Mouse (Mus musculus): ENCODE data around the gene Rps15. TPM values are rescaled to one million over a fixed set of nuclear protein-coding genes. Genes with fewer than 3 reads are reported as not detected.

The Rps15 gene
- polyA plus RNA-seq, 1 experiment from 2014 or later = 723 TPM

DNA sequence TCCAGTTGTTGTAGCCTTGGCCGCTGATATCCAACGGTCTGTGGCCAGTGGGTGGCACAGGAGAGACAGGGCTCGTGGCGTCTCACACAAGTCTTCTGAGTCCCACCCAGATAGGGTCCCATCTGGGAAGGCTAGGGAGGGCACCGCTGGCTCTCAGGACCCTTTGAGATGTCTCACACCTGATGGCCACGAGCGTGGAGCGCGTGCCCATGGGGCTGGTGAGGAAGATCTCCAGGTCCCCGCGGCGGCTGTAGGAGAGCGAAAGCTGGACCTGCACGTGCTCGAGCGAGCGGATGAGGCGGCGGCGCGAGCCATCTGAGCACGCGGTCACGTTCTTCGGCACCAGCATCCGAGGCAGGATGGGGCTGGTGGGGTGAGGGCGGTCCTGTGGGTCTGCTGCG, 30.6 kb downstream of the Rps15 start:
- Histone ChIP-seq H3K4me3 (ENCODE audit: control insufficient read depth in 1 of 2, insufficient read depth in 1 of 2, low read depth in 1 of 2, low read length in 2 of 2) (peak overlapping the region; percentile 59 to 60), H3K27me3 (ENCODE audit: control insufficient read depth, insufficient read depth, low read length) (peaks cover 5% of the 10 kb centered on the region; the same call in 1 of the 2 replicates), H3K9me3 (ENCODE audit: control insufficient read depth, low read length) (no peaks in the 10 kb centered on the region), H3K27ac (replicated peaks in 1 of 2; ENCODE audit: control insufficient read depth in 1 of 2, insufficient read depth in 1 of 2, low read depth in 2 of 2, low read length in 2 of 2) (no peak overlapping the region), H3K4me2 (ENCODE audit: low read length) (peak overlapping the region; percentile 96), H3K4me1 (ENCODE audit: control insufficient read depth in 2 of 2, insufficient read depth in 2 of 2, low read length in 2 of 2) (peaks cover 11 to 20% of the 10 kb centered on the region in 2 experiments), H3K36me3 (ENCODE audit: control insufficient read depth, insufficient read depth, low read length) (peaks cover 12% of the 10 kb centered on the region), H3K9ac (ENCODE audit: low read length) (peak overlapping the region; percentile 72)
- no peak for ATAC-seq (ENCODE audit: insufficient number of reproducible peaks, insufficient read depth, low FRiP score, low read depth)
- 4% methylated on average over 28 of the region's 28 CpGs for WGBS

DNA sequence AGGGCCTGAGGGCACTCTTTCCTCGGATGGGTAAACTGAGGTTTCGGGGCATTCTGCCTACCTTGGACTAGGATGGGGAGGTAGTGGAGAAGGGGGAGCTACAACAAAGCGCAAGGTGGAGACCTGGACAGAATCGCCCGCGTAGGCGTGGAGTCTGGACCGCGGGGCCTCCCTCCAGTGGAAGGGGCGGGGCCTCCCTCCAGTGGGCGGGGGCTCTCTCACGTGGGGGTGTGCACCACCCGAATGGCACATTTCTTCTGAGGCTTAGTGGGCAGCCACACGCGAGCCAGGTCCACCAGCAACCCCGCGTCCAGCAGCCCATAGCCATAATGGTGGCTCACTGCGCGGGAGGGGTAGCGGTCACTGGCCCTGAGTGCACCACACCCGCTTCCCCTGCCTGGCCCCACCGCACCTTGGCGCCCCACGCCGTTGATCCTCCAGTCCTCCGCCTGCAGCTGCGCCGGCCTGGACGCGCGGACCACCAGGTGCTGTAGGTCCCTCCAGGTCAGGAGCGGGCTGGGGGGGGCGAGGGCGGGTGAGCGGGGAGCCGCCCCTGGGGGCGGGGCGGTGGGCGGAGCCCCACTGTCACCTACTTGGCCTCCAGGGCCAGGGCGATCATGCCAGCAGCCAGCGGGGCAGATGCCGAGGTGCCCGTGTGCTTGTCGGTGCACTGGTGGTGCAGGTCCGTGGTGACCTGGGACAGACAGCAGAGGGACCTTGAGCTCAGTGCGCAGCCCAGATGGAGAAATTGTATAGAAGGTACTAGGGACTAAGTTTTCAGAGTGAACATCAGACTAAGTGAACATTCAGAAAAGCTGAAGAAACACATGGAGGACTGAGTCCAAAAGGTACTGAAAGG, 31.2 kb downstream of the Rps15 start:
- ATAC-seq (ENCODE audit: insufficient number of reproducible peaks, insufficient read depth, low FRiP score, low read depth) = peak; percentile 34
- peaks cover 11 to 20% of the 10 kb centered on the region in 2 experiments for H3K4me1 ChIP-seq (ENCODE audit: control insufficient read depth in 2 of 2, insufficient read depth in 2 of 2, low read length in 2 of 2)
- H3K9me3 ChIP-seq (ENCODE audit: control insufficient read depth, low read length) = no peaks in the 10 kb centered on the region
- peaks cover 7% of the 10 kb centered on the region; the same call in 1 of the 2 replicates for H3K36me3 ChIP-seq (ENCODE audit: control insufficient read depth, insufficient read depth, low read length)
- H3K27me3 ChIP-seq (ENCODE audit: control insufficient read depth, insufficient read depth, low read length) = peaks cover 5% of the 10 kb centered on the region; the same call in 1 of the 2 replicates
- WGBS = 2% methylated on average over 42 of the region's 46 CpGs
- H3K27ac ChIP-seq (replicated peaks in 1 of 2; ENCODE audit: control insufficient read depth in 1 of 2, insufficient read depth in 1 of 2, low read depth in 2 of 2, low read length in 2 of 2) = no peak overlapping the region
- peak overlapping the region; percentile 96 for H3K4me2 ChIP-seq (ENCODE audit: low read length)
- H3K4me3 ChIP-seq (ENCODE audit: control insufficient read depth in 1 of 2, insufficient read depth in 1 of 2, low read depth in 1 of 2, low read length in 2 of 2) = peak overlapping the region; percentile 59 to 60
- H3K9ac ChIP-seq (ENCODE audit: low read length) = peak overlapping the region; percentile 72

DNA sequence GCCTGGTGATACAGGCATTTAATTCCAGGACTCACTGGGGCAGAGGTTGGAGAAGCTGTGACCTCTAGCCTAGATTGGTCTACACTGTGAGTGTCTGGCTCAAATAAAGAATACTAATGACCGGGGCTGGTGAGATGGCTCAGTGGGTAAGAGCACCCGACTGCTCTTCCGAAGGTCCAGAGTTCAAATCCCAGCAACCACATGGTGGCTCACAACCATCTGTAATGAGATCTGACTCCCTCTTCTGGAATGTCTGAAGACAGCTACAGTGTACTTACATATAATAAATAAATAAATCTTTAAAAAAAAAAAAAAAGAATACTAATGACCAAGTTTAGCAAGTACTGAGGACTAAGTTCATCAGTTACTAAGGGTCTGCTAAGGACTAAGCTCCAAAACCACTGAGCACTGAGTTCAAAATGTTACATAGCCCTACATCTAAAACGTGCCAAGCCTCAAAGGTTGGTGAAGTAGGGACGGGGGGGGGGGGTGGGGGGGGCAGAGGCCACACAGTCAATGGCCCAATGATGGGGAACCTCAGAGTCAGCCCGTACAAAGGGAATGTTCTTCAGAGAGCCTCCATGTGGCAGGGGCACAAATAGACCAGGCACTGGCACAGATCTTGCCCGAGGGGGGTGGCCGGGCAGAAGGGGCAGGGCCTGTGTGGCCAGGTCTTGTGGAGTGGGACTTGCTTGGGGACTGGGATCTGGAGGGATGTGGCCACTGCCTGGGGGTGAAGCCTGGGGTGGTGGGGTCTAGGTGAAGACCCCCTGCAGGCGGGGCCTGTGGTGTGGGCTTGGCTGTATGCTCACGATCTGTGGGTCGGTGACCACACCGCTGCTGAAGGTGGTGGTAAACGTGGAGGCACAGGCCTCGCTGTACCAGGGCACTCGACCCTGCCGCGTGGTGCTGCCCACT, 32.1 kb downstream of the Rps15 start:
- WGBS = 78% methylated on average over 17 of the region's 17 CpGs
- peaks cover 13 to 21% of the 10 kb centered on the region in 2 experiments for H3K4me1 ChIP-seq (ENCODE audit: control insufficient read depth in 2 of 2, insufficient read depth in 2 of 2, low read length in 2 of 2)
- ATAC-seq (ENCODE audit: insufficient number of reproducible peaks, insufficient read depth, low FRiP score, low read depth) = no peak
- peaks cover 5% of the 10 kb centered on the region; the same call in 1 of the 2 replicates for H3K27me3 ChIP-seq (ENCODE audit: control insufficient read depth, insufficient read depth, low read length)
- H3K4me3 ChIP-seq (ENCODE audit: control insufficient read depth in 1 of 2, insufficient read depth in 1 of 2, low read depth in 1 of 2, low read length in 2 of 2) = peak overlapping the region in 1 of 2 experiments; percentile 60; a peak in 1 of 4 replicates
- H3K4me2 ChIP-seq (ENCODE audit: low read length) = peak overlapping the region; percentile 96
- H3K36me3 ChIP-seq (ENCODE audit: control insufficient read depth, insufficient read depth, low read length) = no peaks in the 10 kb centered on the region
- H3K27ac ChIP-seq (replicated peaks in 1 of 2; ENCODE audit: control insufficient read depth in 1 of 2, insufficient read depth in 1 of 2, low read depth in 2 of 2, low read length in 2 of 2) = no peak overlapping the region
- H3K9me3 ChIP-seq (ENCODE audit: control insufficient read depth, low read length) = no peaks in the 10 kb centered on the region
- H3K9ac ChIP-seq (ENCODE audit: low read length) = peak overlapping the region; percentile 72

DNA sequence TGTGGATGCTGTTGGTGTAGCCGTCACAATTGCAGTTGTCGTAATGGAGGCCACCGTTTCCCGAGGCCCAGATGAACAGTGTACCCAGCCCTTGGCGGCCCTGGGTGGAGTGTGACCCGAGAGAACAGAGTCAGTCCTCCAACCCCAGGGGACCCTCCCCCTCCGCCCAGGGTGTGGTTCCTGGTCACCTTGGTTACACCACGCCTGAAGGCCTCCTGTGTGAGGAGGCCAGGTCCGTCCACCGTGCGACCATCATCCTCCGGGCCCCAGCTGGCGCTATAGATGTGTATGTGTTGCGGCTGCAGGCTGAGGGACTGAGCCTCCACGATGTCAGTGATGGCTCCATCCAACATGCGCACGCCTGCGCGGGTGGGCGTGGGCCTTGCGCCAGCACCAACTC, 32.8 kb downstream of the Rps15 start:
- ATAC-seq (ENCODE audit: insufficient number of reproducible peaks, insufficient read depth, low FRiP score, low read depth) = no peak
- no peak overlapping the region for H3K27ac ChIP-seq (replicated peaks in 1 of 2; ENCODE audit: control insufficient read depth in 1 of 2, insufficient read depth in 1 of 2, low read depth in 2 of 2, low read length in 2 of 2)
- peaks cover 5% of the 10 kb centered on the region; the same call in 1 of the 2 replicates for H3K27me3 ChIP-seq (ENCODE audit: control insufficient read depth, insufficient read depth, low read length)
- no peak overlapping the region for H3K9ac ChIP-seq (ENCODE audit: low read length)
- H3K9me3 ChIP-seq (ENCODE audit: control insufficient read depth, low read length) = no peaks in the 10 kb centered on the region
- H3K4me3 ChIP-seq (ENCODE audit: control insufficient read depth in 1 of 2, insufficient read depth in 1 of 2, low read depth in 1 of 2, low read length in 2 of 2) = no peak overlapping the region
- WGBS = 81% methylated on average over 21 of the region's 21 CpGs
- H3K4me1 ChIP-seq (ENCODE audit: control insufficient read depth in 2 of 2, insufficient read depth in 2 of 2, low read length in 2 of 2) = peaks cover 10 to 21% of the 10 kb centered on the region in 2 experiments
- no peaks in the 10 kb centered on the region for H3K36me3 ChIP-seq (ENCODE audit: control insufficient read depth, insufficient read depth, low read length)
- H3K4me2 ChIP-seq (ENCODE audit: low read length) = no peak overlapping the region

DNA sequence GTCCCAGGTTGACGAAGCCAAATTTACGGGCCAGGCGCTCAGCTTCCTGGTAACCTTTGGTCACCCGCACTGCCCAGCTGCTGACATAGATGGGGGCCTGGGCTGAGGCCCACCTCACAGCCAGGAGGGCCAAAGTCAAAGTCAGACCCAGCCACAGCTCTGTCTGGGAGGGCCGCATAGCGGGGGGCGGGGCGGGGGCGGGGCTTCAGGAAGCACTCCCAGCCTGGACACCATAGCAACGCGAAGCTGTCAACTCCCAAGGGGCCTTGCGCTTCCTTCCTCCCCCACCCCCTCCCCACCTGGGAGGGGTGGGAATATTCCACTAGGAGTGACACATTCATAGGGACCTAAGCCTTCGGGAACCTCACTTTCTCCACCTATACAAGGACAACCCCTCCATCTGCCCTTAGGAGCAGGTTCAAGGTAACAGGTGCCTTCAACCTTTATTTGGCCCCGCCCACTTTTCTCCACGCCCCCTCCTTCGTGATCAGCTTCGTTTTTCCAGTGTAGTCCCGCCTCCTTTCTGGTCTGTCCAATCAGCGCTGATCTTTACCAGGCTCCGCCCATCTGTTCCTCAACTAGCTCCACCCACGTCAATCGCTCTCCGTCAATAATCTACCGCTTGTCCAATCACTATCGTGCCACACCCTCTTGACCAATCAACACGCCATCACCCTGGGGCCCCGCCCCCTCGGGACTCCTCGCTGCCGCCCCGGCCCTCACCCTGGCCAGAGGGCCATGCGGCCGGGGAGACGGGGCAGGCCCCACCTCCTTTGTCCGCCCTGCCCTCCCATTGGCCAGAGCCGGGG, 37.2 kb downstream of the Rps15 start, which contains the start of the genes Pcsk4 and Reep6:
Pcsk4 (minus strand) TSS at position 226 of the 809 bp plus-strand sequence.
Reep6 (plus strand) TSS at position 681 of the 809 bp plus-strand sequence.
- Histone ChIP-seq H3K4me3 (ENCODE audit: control insufficient read depth in 1 of 2, insufficient read depth in 1 of 2, low read depth in 1 of 2, low read length in 2 of 2) (peak within 1 kb of the TSS; percentile 43 to 51), H3K9ac (ENCODE audit: low read length) (peak within 1 kb of the TSS; percentile 61), H3K27ac (replicated peaks in 1 of 2; ENCODE audit: control insufficient read depth in 1 of 2, insufficient read depth in 1 of 2, low read depth in 2 of 2, low read length in 2 of 2) (no peak within 1 kb of the TSS), H3K36me3 (ENCODE audit: control insufficient read depth, insufficient read depth, low read length) (no peaks in the 10 kb centered on the region), H3K4me1 (ENCODE audit: control insufficient read depth in 2 of 2, insufficient read depth in 2 of 2, low read length in 2 of 2) (peaks cover 9 to 18% of the 10 kb centered on the region in 2 experiments; a peak in 3 of 4 replicates), H3K4me2 (ENCODE audit: low read length) (peak within 1 kb of the TSS; percentile 85), H3K27me3 (ENCODE audit: control insufficient read depth, insufficient read depth, low read length) (peaks cover 30% of the 10 kb centered on the region), H3K9me3 (ENCODE audit: control insufficient read depth, low read length) (no peaks in the 10 kb centered on the region)
- WGBS = 6% methylated on average over 36 of the region's 36 CpGs
- peak; percentile 94 for ATAC-seq (ENCODE audit: insufficient number of reproducible peaks, insufficient read depth, low FRiP score, low read depth)

DNA sequence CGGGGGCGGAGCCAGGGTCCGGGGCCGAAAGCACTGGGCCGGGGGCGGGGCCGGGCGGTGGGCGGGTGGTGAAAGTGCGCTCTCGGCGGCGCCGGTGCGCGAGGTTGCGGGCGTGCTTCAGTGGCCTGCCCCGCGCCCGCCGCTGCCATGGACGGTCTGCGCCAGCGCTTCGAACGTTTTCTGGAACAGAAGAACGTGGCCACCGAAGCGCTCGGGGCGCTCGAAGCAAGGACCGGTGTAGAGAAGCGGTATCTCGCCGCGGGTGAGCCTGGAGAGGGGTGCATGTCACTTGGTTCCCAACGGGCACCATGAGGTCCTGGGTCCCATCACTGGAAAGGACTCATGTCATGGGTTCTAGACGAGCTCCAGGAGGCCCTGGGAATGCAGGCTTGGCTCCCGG, 37.8 kb downstream of the Rps15 start:
- Histone ChIP-seq H3K4me1 (ENCODE audit: control insufficient read depth in 2 of 2, insufficient read depth in 2 of 2, low read length in 2 of 2) (peaks cover 9 to 18% of the 10 kb centered on the region in 2 experiments; a peak in 3 of 4 replicates), H3K4me3 (ENCODE audit: control insufficient read depth in 1 of 2, insufficient read depth in 1 of 2, low read depth in 1 of 2, low read length in 2 of 2) (peak overlapping the region; percentile 43 to 51), H3K36me3 (ENCODE audit: control insufficient read depth, insufficient read depth, low read length) (no peaks in the 10 kb centered on the region), H3K4me2 (ENCODE audit: low read length) (peak overlapping the region; percentile 85), H3K27ac (replicated peaks in 1 of 2; ENCODE audit: control insufficient read depth in 1 of 2, insufficient read depth in 1 of 2, low read depth in 2 of 2, low read length in 2 of 2) (no peak overlapping the region), H3K9me3 (ENCODE audit: control insufficient read depth, low read length) (no peaks in the 10 kb centered on the region), H3K27me3 (ENCODE audit: control insufficient read depth, insufficient read depth, low read length) (peaks cover 29% of the 10 kb centered on the region), H3K9ac (ENCODE audit: low read length) (peak overlapping the region; percentile 61)
- WGBS = under 1% methylated on average over 41 of the region's 41 CpGs
- ATAC-seq (ENCODE audit: insufficient number of reproducible peaks, insufficient read depth, low FRiP score, low read depth) = no peak

Data from heart, embryonic 14.5 days (tissue).